Mouse (Mus musculus) CD4-positive naive resting alpha-beta T cell, adult 76 days (primary cell): ENCODE data around the gene Plscr1. TPM values are rescaled to one million over a fixed set of nuclear protein-coding genes. Genes with fewer than 3 reads are reported as not detected.

Experiments used
- total RNA-seq: library from RNA; stranded (reverse); gene quantifications from one replicate; pipeline ENCODE4 v1.2.4, GENCODE M21; 2023

Plscr1 gene
- total RNA-seq = 1.6 TPM

DNA sequence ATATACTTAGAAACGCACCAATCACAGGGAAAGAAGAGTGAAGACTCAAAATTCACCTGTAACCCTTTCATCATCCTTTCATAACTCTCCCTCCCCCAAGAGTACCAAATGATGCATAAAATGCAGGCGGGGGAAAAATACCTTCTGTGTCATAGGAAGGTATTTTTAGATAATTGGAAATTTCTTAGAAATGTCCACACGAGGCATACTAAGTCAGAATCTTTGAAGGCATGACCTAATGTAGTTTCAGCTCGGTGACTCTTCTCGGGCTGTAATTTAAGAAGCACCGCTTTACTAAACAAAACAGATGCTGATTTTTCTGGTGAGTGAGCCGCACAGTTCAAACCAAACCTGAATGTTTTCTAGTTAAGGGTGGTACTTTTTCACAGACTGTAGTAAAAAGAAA, at the start of gene Plscr1:
TSS of gene Plscr1 (plus strand) at position 304 of the 406 bp plus-strand sequence.

DNA sequence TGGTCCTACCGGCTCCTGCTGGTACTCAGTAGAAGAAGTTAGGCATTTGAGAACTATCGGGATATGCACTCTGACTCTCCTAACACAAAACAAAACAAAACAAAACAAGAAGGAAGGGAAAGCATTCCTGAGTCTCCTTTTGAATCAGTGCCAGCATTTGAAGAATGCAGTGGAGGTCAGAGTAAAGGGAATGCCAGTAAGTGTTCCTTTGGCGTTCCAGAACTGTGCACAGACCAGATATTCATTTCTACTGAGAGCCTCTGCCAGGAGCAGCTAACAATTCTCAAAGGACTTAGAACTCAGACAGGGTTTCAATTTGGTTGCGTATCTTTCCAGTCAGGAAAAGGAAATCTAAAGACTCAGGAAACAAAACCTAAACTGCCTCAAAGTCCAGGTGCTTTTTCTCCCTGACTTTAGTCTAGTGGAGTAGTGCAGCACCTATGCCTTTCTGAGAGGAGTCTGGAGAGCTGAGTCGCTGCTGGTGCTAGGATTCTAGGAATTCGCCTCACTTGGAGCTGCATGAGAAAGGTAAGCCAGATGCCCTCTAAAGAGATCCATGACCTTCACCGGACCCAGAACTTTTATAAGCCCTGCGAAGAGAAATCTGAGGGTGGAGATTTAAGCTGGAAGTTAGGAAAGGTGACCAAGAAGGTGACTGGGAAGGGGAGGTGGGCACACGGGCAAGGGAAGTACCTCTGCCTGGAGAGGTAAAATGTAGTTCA, 26.1 kb downstream of the Plscr1 start, which contains the start of gene Plscr2:
TSS of gene Plscr2 (plus strand) at position 117 of the 722 bp plus-strand sequence.

DNA sequence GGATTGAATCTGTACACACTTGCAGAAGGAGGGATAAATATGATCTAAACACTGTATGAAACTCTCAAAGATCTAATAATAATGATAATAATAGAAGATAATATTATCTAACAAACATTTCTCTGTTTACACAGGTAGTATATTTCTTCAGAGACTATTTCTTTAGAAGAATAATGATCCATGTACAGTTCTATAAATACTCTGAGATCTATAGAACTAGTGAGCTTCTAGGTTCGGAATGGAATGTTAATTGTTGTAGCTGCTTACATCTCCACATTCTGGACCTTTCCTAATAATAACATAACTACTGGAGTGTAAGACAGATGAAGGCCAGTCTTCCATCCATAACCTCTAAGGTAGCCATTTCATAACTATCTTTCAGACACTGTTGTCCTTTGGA, 59.5 kb downstream of the Plscr1 start, which contains the start of gene 1700057G04Rik:
TSS of gene 1700057G04Rik (plus strand) at position 301 of the 400 bp plus-strand sequence.

Other genes with a start within 250 kb of the Plscr1 start
- not detected for gene Plscr5, start 56.8 kb upstream of the Plscr1 start, total RNA-seq
- not detected for gene Plscr2, start 25.9 kb downstream of the Plscr1 start, total RNA-seq
- gene 1700057G04Rik, start 59.6 kb downstream of the Plscr1 start, total RNA-seq = not detected
- not detected for gene Plscr4, start 207.6 kb downstream of the Plscr1 start, total RNA-seq